Mouse (Mus musculus) right cerebral cortex, postnatal 10 days (tissue): ENCODE measurements around the gene Tmem8b.
A peak's percentile ranks its signal among the peaks of the same experiment; 100 is the strongest.

Source experiments
- DNase-seq, 2 experiments: peaks; one replicate each; pipeline ENCODE4 v3.0.0; 2021; ENCODE audit warnings: low spot score in 2 of 2

Tmem8b gene

GRCm38 (mm10) chr4:43713652-43714219 lies 45.0 kb downstream of the Tmem8b start:
- DNase-seq = no peak

DNA sequence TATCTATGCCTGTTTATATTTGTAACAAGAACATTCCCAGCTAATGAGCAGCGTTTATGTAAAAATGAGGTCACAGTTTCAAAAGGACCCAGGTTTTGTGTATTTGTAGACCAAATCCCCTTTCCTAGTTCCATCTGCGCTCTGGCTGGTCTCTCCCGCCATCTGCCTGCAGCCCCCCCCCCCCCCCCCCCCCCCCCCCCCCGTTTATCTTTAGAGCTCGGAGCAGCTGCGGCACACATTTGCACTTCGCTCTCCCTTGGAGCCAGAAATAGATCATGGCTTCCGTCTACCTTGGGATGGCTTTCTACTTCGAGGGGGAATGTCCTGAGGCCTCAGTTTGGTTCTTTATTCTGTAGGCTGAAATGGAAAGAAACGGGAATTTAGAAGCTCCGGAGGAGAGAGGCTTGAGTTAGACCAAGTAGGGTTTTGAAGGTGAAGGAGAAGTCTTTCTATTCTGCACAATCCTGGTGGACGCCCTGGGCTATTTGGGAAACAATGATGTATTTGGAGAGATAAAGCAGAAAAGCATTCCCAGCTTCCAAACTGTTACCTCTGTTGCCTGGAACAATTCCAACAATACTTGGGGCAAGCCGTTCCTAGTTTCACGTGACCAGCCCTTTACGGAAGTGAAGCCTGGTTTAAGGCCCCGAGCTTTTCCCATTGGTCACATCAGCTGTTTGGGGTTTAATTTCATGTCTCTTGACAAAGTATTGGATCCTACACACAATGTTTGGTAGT lies 51.9 kb downstream of the Tmem8b start:
- DNase-seq = peak in 1 of 2 experiments; percentile 63

- peak in 1 of 2 experiments; percentile 68 for DNase-seq
These were observed 53.4 kb downstream of the Tmem8b start for GRCm38 (mm10) chr4:43722191-43722590.

DNA sequence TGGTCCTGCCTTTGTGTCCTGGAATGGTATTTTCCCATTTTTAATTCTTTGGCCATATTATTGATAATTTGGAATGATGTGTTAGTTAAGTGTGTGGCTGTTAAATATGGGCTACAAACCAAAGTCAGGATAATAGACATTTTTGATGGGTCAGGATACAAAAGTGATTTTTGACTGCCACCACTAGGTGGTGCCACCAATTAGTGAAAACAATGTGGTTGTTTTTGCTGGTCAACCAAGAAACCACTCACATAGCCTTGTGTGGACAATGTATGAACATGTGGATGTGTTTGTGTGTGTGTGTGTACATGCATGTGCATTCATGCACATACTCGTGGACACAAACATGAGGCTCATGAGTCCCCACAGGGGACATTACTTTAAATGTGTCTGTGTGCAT lies 56.0 kb downstream of the Tmem8b start:
- peak in 1 of 2 experiments; percentile 53 for DNase-seq

- DNase-seq = no peak
These were observed 57.6 kb downstream of the Tmem8b start for GRCm38 (mm10) chr4:43726228-43726993.

DNA sequence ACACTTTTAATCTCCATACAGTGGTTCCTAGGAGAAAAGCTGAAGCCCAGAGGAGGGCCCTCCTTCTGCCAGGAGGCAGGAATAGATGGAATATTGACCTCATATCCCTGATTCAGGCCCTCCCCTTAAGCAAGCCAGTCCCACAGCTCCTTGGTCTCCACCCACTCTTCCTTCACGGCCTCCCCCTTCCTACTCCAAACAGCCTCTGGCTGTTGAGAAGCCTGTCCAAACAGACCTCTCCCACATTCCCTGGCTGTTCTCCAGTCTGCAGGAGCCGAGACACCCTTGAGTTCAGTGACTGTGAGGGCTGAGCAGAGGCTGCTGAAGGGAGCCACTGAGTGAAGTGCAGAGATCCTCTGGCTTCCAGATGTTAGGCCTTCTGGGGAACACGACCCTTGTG lies 58.2 kb downstream of the Tmem8b start, which contains the start of gene Hrct1:
TSS of gene Hrct1 (plus strand) at position 194 of the 400 bp plus-strand sequence.
- peak in 1 of 2 experiments; percentile 46 for DNase-seq

DNA sequence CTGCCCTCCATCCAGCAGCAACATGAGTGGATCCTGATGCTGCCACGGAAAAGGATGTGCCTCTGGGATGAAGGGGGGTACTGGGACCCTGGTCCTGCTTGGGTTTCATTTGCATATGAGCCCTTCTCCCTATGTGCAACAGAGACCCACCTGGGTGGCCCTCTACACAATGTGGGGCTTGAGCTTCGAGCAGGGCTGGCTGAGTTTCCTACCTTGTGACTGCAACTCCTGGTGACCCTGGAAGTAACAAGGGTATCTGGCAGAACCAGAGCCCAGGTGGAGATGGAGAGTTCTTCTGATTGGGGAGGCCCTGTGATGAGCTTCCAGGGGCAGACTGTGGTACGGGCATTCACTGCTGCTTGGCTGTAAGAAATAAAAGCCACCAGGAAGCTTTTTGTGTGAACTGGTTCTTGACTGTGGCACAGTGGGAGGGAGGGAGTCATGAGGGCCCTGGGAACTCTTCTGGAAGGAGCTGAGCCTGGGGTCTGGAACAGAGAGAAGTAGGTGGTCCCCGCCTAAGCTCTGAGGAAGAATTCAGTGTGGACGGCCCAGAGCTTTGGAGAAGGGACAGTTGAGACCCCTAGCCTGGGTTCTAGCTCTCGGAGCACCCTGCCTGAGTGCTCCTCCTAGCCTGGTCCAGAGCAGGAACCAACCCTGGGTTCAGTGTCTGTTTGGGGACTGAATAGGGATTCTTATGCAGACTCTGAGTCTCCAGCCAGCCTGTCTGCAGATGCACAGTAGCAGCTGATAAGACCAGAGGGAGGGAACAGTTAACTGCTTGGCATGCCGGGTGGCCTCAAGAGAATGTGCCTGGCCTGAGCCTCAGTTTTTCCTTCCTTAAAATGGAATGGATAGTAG lies 59.2 kb downstream of the Tmem8b start:
- no peak for DNase-seq

GRCm38 (mm10) chr4:43728576-43728954 lies 59.8 kb downstream of the Tmem8b start:
- no peak for DNase-seq

DNA sequence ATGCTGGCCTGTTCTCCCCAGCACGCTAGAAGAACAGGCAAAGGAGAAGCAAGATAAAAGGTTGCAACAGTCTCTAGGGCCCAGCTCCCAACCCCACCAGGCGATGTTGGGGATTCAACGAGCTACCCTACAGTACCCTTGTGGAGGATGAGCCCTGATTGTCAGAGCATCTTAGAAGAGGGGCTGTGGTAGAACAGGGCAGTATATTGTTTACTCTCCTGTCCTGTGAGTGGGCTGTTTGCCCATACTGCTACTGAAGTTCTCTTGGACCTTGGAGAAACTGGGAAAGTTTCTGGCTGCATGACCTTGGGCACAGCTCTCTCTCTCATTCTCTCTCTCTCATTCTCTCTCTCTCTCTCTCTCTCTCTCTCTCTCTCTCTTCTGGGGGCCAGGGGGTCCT lies 60.4 kb downstream of the Tmem8b start:
- DNase-seq = no peak

DNA sequence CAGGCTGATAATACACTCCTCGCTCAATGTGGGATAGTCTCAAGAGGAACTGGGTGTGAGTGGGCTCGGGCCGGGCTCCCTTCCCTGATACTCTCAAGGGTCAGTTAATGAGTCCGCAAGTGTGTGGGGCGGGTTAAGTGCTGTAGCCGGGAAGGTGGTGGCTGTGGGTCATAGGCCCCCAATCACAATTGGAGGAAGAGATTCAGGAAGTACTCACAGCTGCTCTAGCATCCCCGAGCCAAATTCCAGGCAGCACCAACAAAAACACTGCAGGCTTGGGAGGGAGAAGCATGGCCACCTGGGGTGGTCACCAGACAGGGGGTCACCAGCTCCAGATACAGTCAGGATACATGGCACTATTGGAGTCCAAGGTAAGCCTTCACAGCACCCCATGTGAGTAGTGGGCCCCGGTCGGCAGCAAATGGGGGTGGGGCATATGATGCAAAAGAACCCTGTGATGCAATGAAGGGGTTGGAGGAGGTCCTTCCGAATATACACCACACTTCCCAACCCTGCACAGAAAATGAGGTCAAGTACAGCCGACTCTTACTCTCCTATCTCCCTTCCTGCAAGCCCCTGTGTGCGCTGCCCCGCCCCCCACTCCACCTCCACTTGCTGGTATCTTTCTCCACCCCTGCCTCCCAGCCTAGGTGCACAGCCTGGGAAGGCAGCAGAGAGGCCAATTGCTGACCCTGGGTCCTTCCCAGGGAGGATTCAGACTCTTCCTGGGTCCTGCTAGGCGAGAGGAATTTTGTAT lies 61.2 kb downstream of the Tmem8b start, which contains the start of gene Spaar:
TSS of gene Spaar (plus strand) at position 241 of the 757 bp plus-strand sequence.
- peak in 1 of 2 experiments; percentile 20 for DNase-seq

GRCm38 (mm10) chr4:43730750-43731297 lies 62.1 kb downstream of the Tmem8b start:
- peak in 1 of 2 experiments; percentile 18 for DNase-seq

DNA sequence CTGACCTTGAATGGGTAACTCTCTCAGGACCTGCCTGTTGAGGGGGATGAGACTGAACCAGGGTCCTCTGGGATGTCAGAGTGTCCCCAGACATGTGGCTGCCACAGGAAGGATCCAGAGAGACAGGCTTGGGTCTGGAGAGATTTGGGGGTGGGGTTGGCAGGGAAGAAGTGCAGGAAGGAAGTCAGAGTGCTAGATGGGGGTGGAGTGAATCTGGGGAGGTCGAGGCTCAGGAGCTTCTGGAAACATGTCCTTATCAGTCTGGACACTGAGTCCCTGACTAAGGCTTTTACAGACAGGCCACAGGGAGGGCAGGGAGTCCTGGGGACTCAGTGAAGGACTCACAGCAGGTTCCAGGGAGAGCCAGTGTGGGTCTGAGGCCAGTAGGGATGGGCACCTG lies 63.4 kb downstream of the Tmem8b start:
- DNase-seq = no peak

DNA sequence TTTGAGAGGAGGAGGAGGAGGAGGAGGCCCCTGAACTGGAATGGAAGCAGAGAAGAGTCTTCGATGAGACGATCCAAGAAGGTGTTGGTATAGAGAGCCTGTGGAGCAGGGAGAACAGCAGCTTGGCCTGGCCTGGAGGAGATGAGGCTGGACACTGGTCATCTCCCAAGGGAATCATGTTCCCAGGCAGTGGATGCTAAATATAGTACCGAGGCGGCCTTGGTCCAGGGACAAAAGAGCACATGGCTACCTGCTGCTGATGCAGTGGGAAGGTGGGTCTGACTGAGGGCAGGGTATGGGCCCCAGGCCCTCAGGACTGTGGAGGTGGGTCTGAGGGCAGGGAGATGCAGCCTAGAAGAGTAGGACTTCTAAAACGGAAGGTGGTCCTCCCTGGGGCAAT lies 64.4 kb downstream of the Tmem8b start:
- peak in 1 of 2 experiments; percentile 17 for DNase-seq

- DNase-seq = no peak
These were observed 68.4 kb downstream of the Tmem8b start for GRCm38 (mm10) chr4:43737144-43737543.

GRCm38 (mm10) chr4:43738989-43739674 lies 70.4 kb downstream of the Tmem8b start:
- DNase-seq = peak in 1 of 2 experiments; percentile 12

GRCm38 (mm10) chr4:43741526-43741925 lies 72.8 kb downstream of the Tmem8b start:
- DNase-seq = peak in 1 of 2 experiments; percentile 19
